Mouse (Mus musculus) kidney, embryonic 15.5 days (tissue): ENCODE measurements around the gene Lsm10. TPM values are rescaled to one million over a fixed set of nuclear protein-coding genes. Genes with fewer than 3 reads are reported as not detected.

Experiments used
- polyA plus RNA-seq: library from polyadenylated mRNA; unstranded; fragments of >200 nt; fragmentation: Nextera tagmentation; extraction: Ambion mirVana; gene quantifications from 2 replicates; pipeline ENCODE4 v1.2.1, GENCODE M21; 2015

Gene Lsm10
- polyA plus RNA-seq, 1 experiment from 2014 or later = 52.9 TPM

Other genes with a start within 250 kb of the Lsm10 start
- gene Csf3r, start 72.1 kb upstream of the Lsm10 start, polyA plus RNA-seq = 1.1 and 1.4 TPM in 2 replicates
- 150 and 153 TPM in 2 replicates for gene Mrps15, start 49.7 kb upstream of the Lsm10 start, polyA plus RNA-seq
- gene Oscp1, start 38.1 kb upstream of the Lsm10 start, polyA plus RNA-seq = 19.0 and 19.1 TPM in 2 replicates
- 38.2 and 41.3 TPM in 2 replicates for gene Stk40, start 7.3 kb downstream of the Lsm10 start, polyA plus RNA-seq
- gene Eva1b, start 51.1 kb downstream of the Lsm10 start, polyA plus RNA-seq = 90.0 and 98.5 TPM in 2 replicates
- 8.3 and 9.5 TPM in 2 replicates for gene Sh3d21, start 66.9 kb downstream of the Lsm10 start, polyA plus RNA-seq
- 219 and 230 TPM in 2 replicates for gene Thrap3, start 106.1 kb downstream of the Lsm10 start, polyA plus RNA-seq
- 39.6 and 40.7 TPM in 2 replicates for gene Map7d1, start 159.7 kb downstream of the Lsm10 start, polyA plus RNA-seq
- gene Trappc3, start 165.7 kb downstream of the Lsm10 start, polyA plus RNA-seq = 106 and 111 TPM in 2 replicates
- gene Col8a2, start 190.2 kb downstream of the Lsm10 start, polyA plus RNA-seq = 10.6 and 15.2 TPM in 2 replicates
- 74.4 and 81.1 TPM in 2 replicates for gene Adprhl2, start 225.1 kb downstream of the Lsm10 start, polyA plus RNA-seq
- 4.7 and 4.9 TPM in 2 replicates for gene Tekt2, start 229.1 kb downstream of the Lsm10 start, polyA plus RNA-seq